32 mouse cellular contexts compared by ENCODE assay signal in the genomic region with DNA sequence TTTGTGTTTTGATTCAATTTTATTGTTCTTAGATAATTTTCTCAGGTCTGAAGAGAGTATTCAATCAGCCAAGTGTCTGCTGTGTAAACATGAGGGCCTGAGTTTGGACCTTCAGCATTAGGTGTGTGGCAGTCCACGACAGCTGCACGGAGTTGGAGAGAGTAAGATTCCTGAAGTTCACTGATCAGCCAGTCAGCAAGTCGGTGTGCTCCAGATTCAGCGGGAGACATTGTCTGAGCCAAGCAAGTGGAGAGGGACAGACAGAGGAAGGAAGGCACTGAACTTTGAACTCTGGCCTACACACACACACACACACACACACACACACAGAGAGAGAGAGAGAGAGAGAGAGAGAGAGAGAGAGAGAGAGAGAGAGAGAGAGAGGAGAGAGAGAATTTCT. TPM values are rescaled to one million over a fixed set of nuclear protein-coding genes. Genes with fewer than 3 reads are reported as not detected.
DNase-seq lines count a peak whose midpoint lies in the region; ATAC-seq lines count a peak whose summit lies in the region.
"Had no signal": no experiment of that assay in that cellular context is flagged by ENCODE, and none has a peak within 500 bp of the region (broad histone marks: within the 10 kb centered on the region; RNA-seq: fewer than 3 reads in every experiment).

No protein-coding gene starts in this region.

- H3K4me2 ChIP-seq in kidney, embryonic 14.5 days (replicated peaks; ENCODE audit: low read depth, low read length), result no peak overlapping the region
- H3K4me2 ChIP-seq: embryonic facial prominence, embryonic 13.5 days; heart, embryonic 15.5 days; limb, embryonic 13.5 days; liver, embryonic 13.5 days; midbrain, embryonic 13.5 days; neural tube, embryonic 13.5 days had no signal

- 23% methylated on average over 4 of the region's 4 CpGs for WGBS in kidney, embryonic 14.5 days

- no peaks in the 10 kb centered on the region for H3K36me3 ChIP-seq in kidney, embryonic 14.5 days (ENCODE audit: control insufficient read depth, insufficient read depth, low read length)
- H3K36me3 ChIP-seq: embryonic facial prominence, embryonic 13.5 days; forebrain, embryonic 10.5 days; heart, embryonic 10.5 days; heart, embryonic 15.5 days; limb, embryonic 13.5 days; liver, embryonic 13.5 days; midbrain, embryonic 13.5 days; neural tube, embryonic 13.5 days had no signal

- no peak overlapping the region for H3K27ac ChIP-seq in kidney, embryonic 14.5 days (ENCODE audit: low read depth, low read length)
- H3K27ac ChIP-seq: embryonic facial prominence, embryonic 13.5 days; forebrain, embryonic 10.5 days; heart, embryonic 10.5 days; heart, embryonic 15.5 days; limb, embryonic 13.5 days; liver, embryonic 13.5 days; macrophage; midbrain, embryonic 13.5 days; neural tube, embryonic 13.5 days had no signal

- no peaks in the 10 kb centered on the region for H3K27me3 ChIP-seq in kidney, embryonic 14.5 days (ENCODE audit: control insufficient read depth, insufficient read depth, low read length)
- H3K27me3 ChIP-seq: CH12.LX; heart, embryonic 15.5 days; limb, embryonic 13.5 days; liver, embryonic 13.5 days; midbrain, embryonic 13.5 days; neural tube, embryonic 13.5 days had no signal

- H3K9ac ChIP-seq in kidney, embryonic 14.5 days (ENCODE audit: low read depth, low read length), result no peak overlapping the region
- H3K9ac ChIP-seq: embryonic facial prominence, embryonic 13.5 days; heart, embryonic 15.5 days; limb, embryonic 13.5 days; liver, embryonic 13.5 days; midbrain, embryonic 13.5 days; neural tube, embryonic 13.5 days had no signal

- no peak overlapping the region for H3K4me3 ChIP-seq in kidney, embryonic 14.5 days (ENCODE audit: low read length)
- H3K4me3 ChIP-seq: embryonic facial prominence, embryonic 13.5 days; forebrain, embryonic 10.5 days; heart, embryonic 10.5 days; heart, embryonic 15.5 days; limb, embryonic 13.5 days; liver, embryonic 13.5 days; midbrain, embryonic 13.5 days; neural tube, embryonic 13.5 days had no signal

- peak; percentile 31 for DNase-seq in embryo, embryonic 10 days (ENCODE audit: low spot score)
- DNase-seq in embryo, embryonic 11 days, result no peak
- peak; percentile 11 for DNase-seq in kidney, adult 18-20 months
- peak; percentile 12 for DNase-seq in kidney, postnatal 14 days
- DNase-seq in yolk sac, embryonic 10.5 days (ENCODE audit: low spot score), result peak; percentile 48
- no peak for DNase-seq in cerebellum, postnatal 10 days
- DNase-seq in urinary bladder, postnatal 4 days (ENCODE audit: low spot score in 2 of 2), result no peak
- DNase-seq: adrenal gland, adult 2 months; cerebellum, adult 2 months; cerebellum, postnatal 36 days; gastrocnemius, postnatal 10 days; heart, adult 11 months; liver, embryonic 13.5 days; lung, adult 18-20 months; retina, postnatal 1 day; right cerebral cortex, postnatal 25 days; spleen, adult 18-20 months; thymus, postnatal 14 days had no signal

- no peak for ATAC-seq in kidney, embryonic 14.5 days (ENCODE audit: low FRiP score, low TSS enrichment)
- ATAC-seq: activated CD4-positive, CD25-positive, alpha-beta regulatory T cell, adult 4 months; forebrain, embryonic 16.5 days; hindbrain, embryonic 16.5 days; lung, postnatal 0 days; midbrain, embryonic 13.5 days had no signal

- no peaks in the 10 kb centered on the region for H3K9me3 ChIP-seq in kidney, embryonic 14.5 days (ENCODE audit: control insufficient read depth, low read length)
- H3K9me3 ChIP-seq: embryonic facial prominence, embryonic 13.5 days; forebrain, embryonic 10.5 days; heart, embryonic 10.5 days; heart, embryonic 15.5 days; limb, embryonic 13.5 days; liver, embryonic 13.5 days; midbrain, embryonic 13.5 days; neural tube, embryonic 13.5 days had no signal

- 0 out of 2 replicates have a peak, but pooled peaks cover 3% of the 10 kb centered on the region for H3K4me1 ChIP-seq in kidney, embryonic 14.5 days (ENCODE audit: control insufficient read depth, insufficient read depth, low read length)
- H3K4me1 ChIP-seq: embryonic facial prominence, embryonic 13.5 days; heart, embryonic 10.5 days; heart, embryonic 15.5 days; limb, embryonic 13.5 days; liver, embryonic 13.5 days; midbrain, embryonic 13.5 days had no signal

RNA-seq across cellular contexts. Expression of a gene that starts 57.4 kb away (rescaled TPM):
- 0.68 and 1.4 TPM in 2 replicates for polyA plus RNA-seq in kidney, embryonic 14.5 days (2014; fragmentation: Nextera tagmentation; extraction: Ambion mirVana)

Comparison
In these comparisons a context has a peak if more than half of its experiments do, and no peak if none do; other contexts are left out.
1. DNase-seq: peak in embryo, embryonic 10 days (single experiment), kidney, adult 18-20 months (single experiment), kidney, postnatal 14 days (single experiment) and yolk sac, embryonic 10.5 days (single experiment); none in embryo, embryonic 11 days (single experiment), cerebellum, postnatal 10 days (0 of 2) and urinary bladder, postnatal 4 days (0 of 2).